ENCODE assay signal across 8 mouse cellular contexts in genomic region chr1:56972950-56973592, GRCm38 (mm10). TPM values are rescaled to one million over a fixed set of nuclear protein-coding genes. Genes with fewer than 3 reads are reported as not detected.
DNase-seq lines count a peak whose midpoint lies in the region; ATAC-seq and TF ChIP-seq lines count a peak whose summit lies in the region.

No protein-coding gene starts in this region.

- WGBS in forebrain, embryonic 16.5 days: under 1% methylated on average over 41 of the region's 47 CpGs
- WGBS in lung, adult 2 months: under 1% methylated on average over 47 of the region's 47 CpGs

- peak overlapping the region; percentile 58 to 98 (median 82) for H3K4me3 ChIP-seq in CH12.LX (replicated peaks in 1 of 3; ENCODE audit: low read depth in 2 of 3, low read length in 2 of 3, poor library complexity in 1 of 3)
- H3K4me3 ChIP-seq in forebrain, embryonic 16.5 days (replicated peaks; ENCODE audit: low read length): peak overlapping the region; percentile 77
- peak overlapping the region; percentile 91 for H3K4me3 ChIP-seq in layer of hippocampus, adult 2 months
- peak overlapping the region; percentile 62 for H3K4me3 ChIP-seq in lung, adult 2 months (replicated peaks; ENCODE audit: extremely low read depth, low read depth, low read length)

- peak overlapping the region; percentile 93 for H3K27ac ChIP-seq in CH12.LX (ENCODE audit: insufficient read depth, low read depth)
- H3K27ac ChIP-seq in forebrain, embryonic 16.5 days (ENCODE audit: low read length): peak overlapping the region; percentile 97
- H3K27ac ChIP-seq in layer of hippocampus, adult 2 months: peak overlapping the region; percentile 76

- no peaks in the 10 kb centered on the region for H3K27me3 ChIP-seq in CH12.LX (replicated peaks)
- peaks cover 12% of the 10 kb centered on the region for H3K27me3 ChIP-seq in forebrain, embryonic 16.5 days (replicated peaks; ENCODE audit: control insufficient read depth, insufficient read depth, low read length)

- peak; percentile 89 for DNase-seq in CH12.LX (ENCODE audit: extremely low read depth)
- DNase-seq in heart, postnatal 36 days: peak; percentile 98 to 99
- peak; percentile 92 to 94 for DNase-seq in layer of hippocampus, adult 2 months (ENCODE audit: low spot score in 2 of 2)
- DNase-seq in lung, adult 2 months: peak; percentile 97
- peak; percentile 92 for DNase-seq in testis, postnatal 14 days (ENCODE audit: low spot score)

- TF ChIP-seq CTCF in CH12.LX (conservative IDR thresholded peaks at IDR 0.05 in 1 of 2, IDR thresholded peaks at IDR 0.05 in 1 of 2; ENCODE audit: low read depth in 2 of 2, low read length in 2 of 2): no peak
- TF ChIP-seq CTCF in layer of hippocampus, adult 2 months (conservative IDR thresholded peaks at IDR 0.05): no peak
- no peak for TF ChIP-seq CTCF in lung, adult 2 months (IDR thresholded peaks at IDR 0.05; ENCODE audit: insufficient read depth, low read length)

- peaks cover 20% of the 10 kb centered on the region for H3K79me2 ChIP-seq in CH12.LX (replicated peaks; ENCODE audit: control insufficient read depth, extremely low read depth, insufficient read depth, poor library complexity, severe bottlenecking)

- peak overlapping the region; percentile 81 for H3K9ac ChIP-seq in CH12.LX (ENCODE audit: insufficient read depth, low read depth)
- H3K9ac ChIP-seq in forebrain, embryonic 16.5 days (replicated peaks; ENCODE audit: low read depth, low read length): peak overlapping the region; percentile 92

- no peak for TF ChIP-seq EP300 in CH12.LX (IDR thresholded peaks at IDR 0.05; ENCODE audit: low read length)

- peaks cover 4 to 15% of the 10 kb centered on the region in 2 experiments; a peak in 3 of 4 replicates for H3K4me1 ChIP-seq in CH12.LX (ENCODE audit: control insufficient read depth in 1 of 2, insufficient read depth in 2 of 2)
- H3K4me1 ChIP-seq in forebrain, embryonic 16.5 days (replicated peaks; ENCODE audit: control insufficient read depth, insufficient read depth, low read length): peaks cover 47% of the 10 kb centered on the region
- H3K4me1 ChIP-seq in lung, adult 2 months (ENCODE audit: control insufficient read depth, insufficient read depth, low read length): peaks cover 8% of the 10 kb centered on the region; the same call in 1 of the 2 replicates

- H3K9me3 ChIP-seq in CH12.LX (replicated peaks; ENCODE audit: low read length): no peaks in the 10 kb centered on the region
- H3K9me3 ChIP-seq in forebrain, embryonic 16.5 days (ENCODE audit: control insufficient read depth, low read length): no peaks in the 10 kb centered on the region

- ATAC-seq in cerebellum, adult (ENCODE audit: insufficient number of reproducible peaks, low FRiP score, low TSS enrichment): peak; percentile 46
- ATAC-seq in forebrain, embryonic 16.5 days: peak; percentile 49
- ATAC-seq in neutrophil, adult 5-6 weeks (ENCODE audit: extremely low read depth, insufficient number of reproducible peaks, low FRiP score, poor library complexity, severe bottlenecking): peak; percentile 35; the same call in 1 of the 2 replicates

- in situ Hi-C loops in CH12.LX (cut with MboI; ENCODE audit: low pct_ligation_motif_present, low pct_unique_long_range_greater_than_20kb, low sequenced_read_pairs): no loop called here

- TF ChIP-seq RAD21 in CH12.LX (IDR thresholded peaks at IDR 0.05; ENCODE audit: low read depth, low read length): no peak

- dilution Hi-C loops in CH12.LX (cut with MboI; ENCODE audit: extremely low pct_ligation_motif_present, extremely low pct_unique_long_range_greater_than_20kb, low sequenced_read_pairs): no loop called here

- intact Hi-C loops in heart, postnatal 36 days (cut with DNase I): loop anchor here (10.0 kb wide), 2 partner anchors 1018 to 1738 kb away; partner anchors contain the start of gene Mars2

- peak; percentile 78 for TF ChIP-seq POLR2A in CH12.LX (IDR thresholded peaks at IDR 0.05; ENCODE audit: low read depth, low read length)
- no peak for TF ChIP-seq POLR2A in lung, adult 2 months (IDR thresholded peaks at IDR 0.05; ENCODE audit: borderline replicate concordance, extremely low read depth, low read depth, low read length)

- peaks cover 0 to 1% of the 10 kb centered on the region in 2 experiments for H3K36me3 ChIP-seq in CH12.LX (replicated peaks in 1 of 2; ENCODE audit: control insufficient read depth in 1 of 2, insufficient read depth in 1 of 2, low read length in 1 of 2)
- H3K36me3 ChIP-seq in forebrain, embryonic 16.5 days (ENCODE audit: control insufficient read depth, insufficient read depth): no peaks in the 10 kb centered on the region

- peak overlapping the region; percentile 72; the same call in 1 of the 2 replicates for H3K4me2 ChIP-seq in CH12.LX (ENCODE audit: insufficient read depth, low read depth, poor library complexity, severe bottlenecking)
- H3K4me2 ChIP-seq in forebrain, embryonic 16.5 days (ENCODE audit: low read length): peak overlapping the region; percentile 97

TF ChIP-seq in CH12.LX, 34 proteins besides CTCF, POLR2A, EP300 and RAD21:
- peak; percentile 77 for TF ChIP-seq HCFC1 (IDR thresholded peaks at IDR 0.05; ENCODE audit: low read depth, low read length)
- TF ChIP-seq MXI1 (IDR thresholded peaks at IDR 0.05; ENCODE audit: low read depth, low read length): peak; percentile 93
- TF ChIP-seq USF2 (conservative IDR thresholded peaks at IDR 0.05; ENCODE audit: low read depth, low read length): peak; percentile 24; the same call in 1 of the 2 replicates
- peak; percentile 33; the same call in 1 of the 2 replicates for TF ChIP-seq TCF12 (IDR thresholded peaks at IDR 0.05; ENCODE audit: low read depth, low read length)
- no peak for TF ChIP-seq ZKSCAN1 (IDR thresholded peaks at IDR 0.05; ENCODE audit: borderline replicate concordance, low read depth, low read length)
- peak; percentile 35 for TF ChIP-seq NELFE (IDR thresholded peaks at IDR 0.05; ENCODE audit: low read depth, low read length)
- TF ChIP-seq TBP (conservative IDR thresholded peaks at IDR 0.05; ENCODE audit: low read depth, low read length): peak; percentile 60; the same call in 1 of the 2 replicates
- TF ChIP-seq RCOR1 (conservative IDR thresholded peaks at IDR 0.05; ENCODE audit: low read depth, low read length): no peak
- TF ChIP-seq ZNF384 (IDR thresholded peaks at IDR 0.05; ENCODE audit: low read depth, low read length): peak; percentile 99
- TF ChIP-seq GABPA (IDR thresholded peaks at IDR 0.05; ENCODE audit: insufficient replicate concordance, low read depth, low read length): no peak
- TF ChIP-seq POLR2AphosphoS2 (IDR thresholded peaks at IDR 0.05; ENCODE audit: low read depth, low read length): no peak
- no peak for TF ChIP-seq PAX5 (IDR thresholded peaks at IDR 0.05; ENCODE audit: low read length)
- no peak for TF ChIP-seq E2F4 (IDR thresholded peaks at IDR 0.05; ENCODE audit: insufficient replicate concordance, low read depth, low read length)
- TF ChIP-seq MAFK (IDR thresholded peaks at IDR 0.05; ENCODE audit: insufficient replicate concordance, low read length): no peak
- TF ChIP-seq MAX (IDR thresholded peaks at IDR 0.05; ENCODE audit: low read length): peak; percentile 91
- peak; percentile 94 for TF ChIP-seq SIN3A (IDR thresholded peaks at IDR 0.05; ENCODE audit: low read length)
- TF ChIP-seq NRF1 (IDR thresholded peaks at IDR 0.05; ENCODE audit: low read depth, low read length): peak; percentile 20; the same call in 1 of the 2 replicates
- TF ChIP-seq MYC (IDR thresholded peaks at IDR 0.05; ENCODE audit: low read depth, low read length): peak; percentile 88
- no peak for TF ChIP-seq JUN (IDR thresholded peaks at IDR 0.05; ENCODE audit: insufficient read depth, low read depth, low read length)
- no peak for TF ChIP-seq ZC3H11A (IDR thresholded peaks at IDR 0.05; ENCODE audit: low read depth, low read length)
- peak; percentile 83 for TF ChIP-seq BHLHE40 (IDR thresholded peaks at IDR 0.05; ENCODE audit: low read depth, low read length)
- no peak for TF ChIP-seq KAT2A (IDR thresholded peaks at IDR 0.05; ENCODE audit: insufficient replicate concordance, low read length)
- peak; percentile 90 for TF ChIP-seq UBTF (IDR thresholded peaks at IDR 0.05; ENCODE audit: low read depth, low read length)
- no peak for TF ChIP-seq SMC3 (IDR thresholded peaks at IDR 0.05; ENCODE audit: low read depth, low read length)
- no peak for TF ChIP-seq CHD2 (IDR thresholded peaks at IDR 0.05; ENCODE audit: low read length)
- peak; percentile 56; the same call in 1 of the 2 replicates for TF ChIP-seq MEF2A (IDR thresholded peaks at IDR 0.05; ENCODE audit: borderline replicate concordance, low read depth, low read length)
- peak; percentile 33; the same call in 1 of the 2 replicates for TF ChIP-seq ETS1 (conservative IDR thresholded peaks at IDR 0.05; ENCODE audit: low read depth, low read length)
- TF ChIP-seq JUND (conservative IDR thresholded peaks at IDR 0.05; ENCODE audit: low read depth, low read length): no peak
- TF ChIP-seq CHD1 (IDR thresholded peaks at IDR 0.05; ENCODE audit: low read depth, low read length): 0 out of 2 replicates have a peak, but pooled peaks have one; percentile 22
- TF ChIP-seq ELF1 (IDR thresholded peaks at IDR 0.05; ENCODE audit: low read depth, low read length): peak; percentile 28; the same call in 1 of the 2 replicates
- TF ChIP-seq ZMIZ1 (IDR thresholded peaks at IDR 0.05; ENCODE audit: low read depth, low read length): peak; percentile 70; the same call in 1 of the 2 replicates
- TF ChIP-seq IRF4 (IDR thresholded peaks at IDR 0.05; ENCODE audit: low read depth, low read length): peak; percentile 59; the same call in 1 of the 2 replicates
- peak; percentile 58; the same call in 1 of the 2 replicates for TF ChIP-seq MAZ (IDR thresholded peaks at IDR 0.05; ENCODE audit: low read depth, low read length)
- peak; percentile 81 for TF ChIP-seq USF1 (IDR thresholded peaks at IDR 0.05; ENCODE audit: low read depth, low read length)

RNA-seq across cellular contexts. Expression of gene Satb2, which starts 5.4 kb away (rescaled TPM):
- total RNA-seq in CH12.LX (2012; rRNA removed) (1.6 and 2.1 TPM in 2 replicates), CH12.LX (2014; rRNA removed) (1.4 and 2.0 TPM in 2 replicates)
- polyA plus RNA-seq in CH12.LX (2012; ENCODE audit: insufficient read length, low read depth): 3.7 and 3.9 TPM in 2 replicates
- polyA plus RNA-seq in forebrain, embryonic 16.5 days (2015; fragmentation: Nextera tagmentation; extraction: Ambion mirVana): 74.5 and 109 TPM in 2 replicates
- total RNA-seq in heart, postnatal 36 days (2021): under 1 TPM; 0.35 to 0.36 TPM
- total RNA-seq in layer of hippocampus, adult 2 months (2021): 10 to 100 TPM; 14.1 to 16.9 TPM
- 0.22 and 0.48 TPM in 2 replicates for polyA plus RNA-seq in lung, adult 2 months (2012; rRNA removed)
- 0.12 and 0.23 TPM in 2 replicates for total RNA-seq in neutrophil, adult 5-6 weeks (2017)

Comparison
In these comparisons a context has a peak if more than half of its experiments do, and no peak if none do; other contexts are left out.
1. Peak in every context shown above with its lines: DNase-seq, ATAC-seq, H3K4me3 ChIP-seq and H3K27ac ChIP-seq.
2. RNA of gene Satb2, which starts 5.4 kb away (total RNA-seq): 14.1 to 16.9 TPM in layer of hippocampus, adult 2 months; 1.4 to 2.1 TPM in CH12.LX, 0.35 to 0.36 TPM in heart, postnatal 36 days and 0.12 to 0.23 TPM in neutrophil, adult 5-6 weeks; every median in the first group is over 4 times any median in the second.